Mouse (Mus musculus): ENCODE results near the gene Svop.

- TF ChIP-seq POLR2A (IDR thresholded peaks at IDR 0.05; ENCODE audit: extremely low read depth, insufficient read depth, low read length): no peak
- TF ChIP-seq CTCF (IDR thresholded peaks at IDR 0.05; ENCODE audit: extremely low read depth, insufficient read depth, low read length): no peak
Measured at GRCm38 (mm10) chr5:114063958-114064357, 27.4 kb downstream of the Svop start.

Data from cortical plate, adult 2 months (tissue).